Mouse (Mus musculus) neural tube, embryonic 10.5 days (tissue): ENCODE data around the gene Nnat.
"Not testable (repeated sequence)": the region's sequence is repeated elsewhere in the genome, so short reads cannot be mapped to it uniquely, and the experiment has no call there.

Experiments used
- DNase-seq: peaks from one replicate; pipeline ENCODE4 v3.0.0-alpha.2; 2017; ENCODE audit warnings: low spot score; ENCODE audit errors: extremely low spot score

Nnat gene

GRCm38 (mm10) chr2:157550292-157550691 lies 9.6 kb upstream of the Nnat start:
- no peak for DNase-seq

DNA sequence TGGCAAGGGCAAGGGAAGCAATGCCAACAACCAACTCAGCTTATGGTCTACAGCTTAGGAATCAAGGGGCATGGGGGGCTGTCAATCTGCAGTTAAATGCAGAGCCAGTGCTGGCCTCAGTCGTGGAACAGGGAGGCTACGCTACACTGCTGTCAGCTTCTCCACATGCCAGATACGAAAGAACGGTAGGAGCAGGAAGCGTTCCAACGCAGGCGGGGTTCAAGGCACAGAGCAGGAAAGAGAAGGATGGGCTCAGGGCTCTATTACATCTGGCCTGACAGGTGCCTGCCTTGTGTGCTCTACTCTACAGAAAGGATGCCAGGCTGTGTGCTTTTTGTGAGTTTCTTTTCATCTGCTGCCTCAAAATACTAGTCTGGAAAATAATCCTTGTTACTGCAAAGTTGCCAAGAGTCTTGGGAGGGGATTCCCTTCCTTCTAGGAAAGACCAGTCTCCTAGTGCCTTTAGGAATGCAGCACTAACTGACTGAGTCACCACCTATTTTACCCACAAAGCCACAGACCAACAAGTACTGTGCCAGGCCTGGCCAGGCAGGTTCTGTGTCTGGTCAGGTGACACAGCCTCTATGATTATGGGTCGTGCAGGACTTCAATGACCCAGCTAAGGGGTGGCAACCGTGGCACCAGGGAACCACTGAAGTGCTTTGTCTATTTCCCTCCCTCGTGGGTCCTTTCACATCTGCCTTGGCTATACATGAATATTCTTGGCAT lies 7.6 kb upstream of the Nnat start:
- DNase-seq = no peak

- no peak for DNase-seq
These were observed 3.7 kb upstream of the Nnat start for GRCm38 (mm10) chr2:157556074-157556698.

- no peak for DNase-seq
These were observed 1.8 kb upstream of the Nnat start for GRCm38 (mm10) chr2:157558051-157558450.

DNA sequence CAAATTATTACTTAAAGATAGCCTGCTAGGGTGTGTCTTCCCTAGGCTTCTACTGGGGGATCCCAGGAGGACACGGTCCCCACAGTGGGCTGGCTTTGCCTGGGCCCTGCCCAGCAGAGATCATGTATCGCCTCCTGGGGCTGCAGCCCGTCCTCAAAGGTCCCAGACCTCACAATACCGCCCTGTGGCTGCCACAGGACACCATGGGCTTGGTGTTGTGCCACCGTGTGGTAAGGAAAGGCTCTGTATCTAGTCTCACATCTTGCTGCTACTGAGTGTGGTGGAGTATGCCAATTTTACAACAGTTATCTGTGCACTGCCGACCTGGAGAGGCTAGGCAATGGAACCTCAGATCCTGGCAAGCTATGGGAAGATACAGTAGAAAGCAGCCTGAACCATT lies 1.4 kb upstream of the Nnat start:
- no peak for DNase-seq

DNA sequence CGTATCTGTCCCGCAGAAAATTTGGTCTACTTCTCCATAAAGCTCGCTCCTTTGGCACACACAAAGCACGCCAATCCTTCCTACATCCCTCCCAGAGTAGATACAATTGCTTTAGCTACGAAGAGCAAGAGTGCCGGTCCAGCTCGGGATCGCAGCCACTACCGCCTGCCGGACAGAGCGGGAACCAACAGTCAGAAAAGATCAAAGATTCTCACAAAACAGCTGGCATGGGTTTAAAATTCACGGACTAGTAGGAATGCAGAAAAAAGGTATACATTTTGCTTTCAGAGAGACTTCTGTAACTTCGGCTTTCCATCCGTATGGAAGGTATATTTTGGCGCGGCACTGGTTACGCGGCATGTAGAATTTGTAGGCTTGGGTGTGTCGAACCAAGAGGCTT lies 438 bp upstream of the Nnat start:
- peak; percentile 40 for DNase-seq

DNA sequence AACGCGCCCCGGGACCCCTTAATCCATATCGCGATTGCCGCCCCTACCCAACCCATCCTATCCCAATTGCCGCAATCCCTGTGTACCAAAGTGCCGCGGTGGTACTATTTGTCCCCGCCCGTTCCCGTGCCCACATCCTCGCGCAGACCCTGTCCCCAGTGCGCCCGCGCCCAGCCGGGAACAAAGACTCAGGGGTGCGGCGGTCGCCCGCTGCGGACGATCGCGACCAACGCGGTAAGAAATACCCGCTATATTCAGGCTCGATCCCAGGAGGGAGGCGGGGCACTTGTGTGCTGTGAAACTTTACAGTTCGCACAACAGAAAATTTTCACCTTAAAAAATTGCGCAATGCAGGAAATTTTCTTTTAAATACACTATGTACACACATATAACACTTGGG lies 424 bp downstream of the Nnat start:
- DNase-seq = no peak

DNA sequence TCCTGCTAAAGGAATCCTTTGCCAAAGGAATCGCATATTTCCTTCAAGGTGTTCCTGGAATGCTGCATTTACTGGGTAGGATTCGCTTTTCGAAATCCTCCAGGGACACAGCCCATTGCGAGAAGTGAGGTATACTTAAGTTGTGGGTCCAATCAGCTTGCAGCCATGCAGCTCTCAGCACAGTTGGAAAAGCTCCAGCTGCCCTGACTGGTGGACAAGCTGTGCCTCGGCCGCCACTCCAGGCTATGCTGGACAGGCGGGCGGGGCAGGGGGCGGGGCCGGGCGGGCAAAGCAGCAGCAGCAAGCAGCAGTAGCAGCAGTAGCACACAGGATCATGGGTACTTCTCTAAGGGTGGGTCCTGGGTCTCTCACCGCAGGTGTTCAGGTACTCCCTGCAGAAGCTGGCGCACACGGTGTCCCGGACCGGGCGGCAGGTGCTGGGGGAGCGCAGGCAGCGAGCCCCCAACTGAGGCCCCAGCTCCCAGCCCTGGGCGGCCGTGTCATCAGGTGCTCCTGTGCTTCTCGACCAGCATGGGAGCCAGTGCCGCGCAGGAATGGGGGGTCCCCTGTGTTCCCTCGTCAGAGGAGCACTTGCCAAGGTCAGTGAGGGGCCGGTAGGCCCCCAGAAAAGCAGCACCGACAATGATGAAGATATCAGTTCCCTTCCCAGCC lies 1.4 kb downstream of the Nnat start:
- peak; percentile 61 for DNase-seq

- DNase-seq = no peak
These were observed 3.2 kb downstream of the Nnat start for GRCm38 (mm10) chr2:157563031-157563430.

GRCm38 (mm10) chr2:157564723-157565122 lies 4.8 kb downstream of the Nnat start:
- no peak for DNase-seq

DNA sequence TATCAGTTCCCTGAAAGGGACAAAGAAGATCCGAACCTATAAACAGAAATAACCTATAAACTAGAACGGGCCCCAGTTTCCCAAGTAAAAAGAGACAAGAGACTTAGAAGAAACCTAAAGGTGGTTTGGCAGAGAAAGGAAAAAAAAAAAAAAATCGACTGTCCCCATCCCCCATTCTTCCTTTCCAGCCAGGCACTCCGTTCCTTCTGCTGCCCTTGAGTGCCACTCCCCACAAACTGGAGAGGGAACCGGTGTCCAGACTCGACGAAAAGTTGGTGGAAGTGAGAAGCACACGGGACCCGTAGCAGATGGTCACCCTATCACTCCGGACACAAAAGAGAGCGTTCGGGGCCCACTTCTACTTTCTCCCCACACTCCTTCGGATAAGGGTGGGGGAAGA lies 5.6 kb downstream of the Nnat start:
- no peak for DNase-seq

- no peak for DNase-seq
These were observed 6.0 kb downstream of the Nnat start for GRCm38 (mm10) chr2:157565898-157566259.

DNA sequence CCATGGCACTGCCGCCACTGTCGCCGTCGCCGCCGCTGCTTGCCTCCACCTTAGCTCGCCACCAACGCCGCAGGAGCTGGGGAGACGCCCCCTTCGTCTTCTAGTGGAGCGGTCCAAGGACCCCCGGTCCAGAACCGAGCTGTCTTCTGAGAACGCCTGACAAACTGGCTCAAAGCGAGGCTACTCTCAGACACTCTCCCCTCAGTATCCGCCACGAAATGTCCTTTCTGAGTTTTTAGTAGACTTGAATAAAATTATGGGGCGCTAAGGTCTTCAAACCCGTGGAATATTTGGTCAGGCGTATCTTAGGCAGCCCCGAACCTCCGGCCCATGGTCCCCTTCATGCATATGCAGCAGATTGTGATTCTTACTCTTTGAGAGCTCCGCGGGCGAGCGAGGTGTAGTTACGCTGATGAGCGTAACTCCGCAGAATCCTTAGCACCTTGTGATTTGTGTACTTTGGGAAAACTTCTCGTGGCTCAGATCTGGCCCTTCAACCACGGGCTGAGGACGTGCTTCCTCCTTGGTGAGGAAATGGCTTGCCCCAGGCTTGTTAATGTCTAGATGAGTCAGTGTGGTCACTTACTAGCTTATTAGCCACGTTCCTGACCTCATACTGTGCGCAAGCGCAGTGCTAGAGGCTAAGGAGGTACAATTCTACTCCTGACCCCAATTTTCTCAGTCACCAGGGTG lies 6.5 kb downstream of the Nnat start:
- peak; percentile 92 for DNase-seq

DNA sequence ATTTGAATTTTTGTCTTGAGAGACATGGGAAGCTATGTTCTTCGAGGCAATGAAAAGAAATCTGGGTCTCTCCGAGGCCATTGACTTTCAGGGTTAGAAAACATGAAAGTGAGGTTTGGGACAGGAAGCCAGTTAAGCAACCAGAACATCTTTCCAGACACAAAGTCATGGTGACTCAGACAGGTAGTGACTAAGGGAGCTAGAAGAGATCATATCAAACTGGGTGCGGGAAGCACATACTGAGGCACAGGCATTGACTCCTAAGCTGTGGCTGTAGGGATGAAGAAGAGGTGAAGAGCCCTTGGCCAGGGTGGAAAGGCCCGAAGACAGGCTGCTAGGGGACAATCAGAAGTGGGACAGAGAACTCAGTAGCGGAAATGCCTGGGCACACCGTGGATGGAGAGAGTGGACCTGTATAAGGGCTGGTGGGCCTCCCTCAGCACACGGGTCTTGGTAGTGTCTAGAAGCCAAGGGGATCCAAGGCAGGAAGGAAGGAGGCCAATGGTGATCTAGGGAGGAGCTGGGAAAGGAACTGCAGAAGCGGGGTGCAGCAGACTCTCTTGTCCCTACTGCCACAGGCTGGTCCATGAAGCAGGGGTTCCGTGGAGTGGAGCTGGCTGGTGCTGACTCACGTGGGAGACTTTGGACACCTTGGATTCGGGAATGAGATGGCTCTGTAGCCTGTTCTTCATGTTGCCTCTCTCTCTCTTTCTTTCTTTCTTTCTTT lies 7.5 kb downstream of the Nnat start:
- DNase-seq = no peak

DNA sequence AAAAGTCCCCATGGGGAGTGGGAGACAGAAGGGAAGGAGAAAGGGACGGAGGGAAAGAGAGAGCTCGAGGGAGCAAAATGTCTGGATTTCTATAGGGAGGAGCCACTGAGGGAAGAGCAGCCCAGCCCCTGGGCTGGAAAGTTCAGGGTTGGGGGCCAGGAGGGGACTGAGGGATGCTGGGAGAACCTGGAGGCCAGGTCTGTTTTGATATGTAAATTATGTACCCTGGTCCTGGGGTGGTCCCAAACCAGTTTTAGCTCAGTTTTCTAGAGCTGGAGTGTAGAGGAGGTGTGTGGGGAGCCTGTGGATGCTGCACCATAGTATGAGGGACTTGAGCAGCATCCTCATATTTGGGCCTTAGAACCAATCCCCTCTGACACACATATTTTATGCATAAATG lies 9.0 kb downstream of the Nnat start:
- DNase-seq = no peak

DNA sequence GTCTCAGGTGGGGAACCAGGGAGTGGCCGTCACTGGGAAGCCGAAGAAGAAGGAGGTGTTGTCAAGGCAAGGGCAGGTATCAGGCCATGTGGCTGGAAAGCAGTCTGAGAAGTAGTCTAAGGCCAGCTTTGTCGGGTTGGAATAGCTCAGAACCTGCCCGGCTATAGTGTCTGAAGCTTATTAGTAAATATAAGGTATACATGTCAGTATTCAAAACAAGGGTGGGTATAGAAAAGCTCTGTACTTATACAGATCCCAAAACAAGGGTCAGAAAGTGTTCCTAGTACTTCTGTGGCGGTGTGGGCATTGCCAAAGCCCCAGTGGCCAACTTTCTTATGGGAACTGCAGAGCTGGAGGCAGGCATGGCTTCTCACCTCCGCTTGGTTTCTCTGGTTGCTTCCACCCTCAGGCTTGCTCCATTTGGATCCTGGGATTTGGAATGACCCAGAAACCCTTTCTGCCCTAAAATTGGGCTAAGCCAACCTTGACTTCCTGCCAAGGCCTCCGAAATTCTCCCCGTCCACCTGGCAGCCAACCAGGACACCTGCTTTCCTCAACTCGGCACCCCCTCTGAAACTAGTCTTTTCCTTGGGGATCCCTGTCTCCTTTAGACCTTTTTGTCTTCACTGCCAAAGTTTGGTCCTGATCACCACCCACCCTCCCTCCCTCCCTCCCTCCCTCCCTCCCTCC lies 10.1 kb downstream of the Nnat start:
- DNase-seq = no peak

DNA sequence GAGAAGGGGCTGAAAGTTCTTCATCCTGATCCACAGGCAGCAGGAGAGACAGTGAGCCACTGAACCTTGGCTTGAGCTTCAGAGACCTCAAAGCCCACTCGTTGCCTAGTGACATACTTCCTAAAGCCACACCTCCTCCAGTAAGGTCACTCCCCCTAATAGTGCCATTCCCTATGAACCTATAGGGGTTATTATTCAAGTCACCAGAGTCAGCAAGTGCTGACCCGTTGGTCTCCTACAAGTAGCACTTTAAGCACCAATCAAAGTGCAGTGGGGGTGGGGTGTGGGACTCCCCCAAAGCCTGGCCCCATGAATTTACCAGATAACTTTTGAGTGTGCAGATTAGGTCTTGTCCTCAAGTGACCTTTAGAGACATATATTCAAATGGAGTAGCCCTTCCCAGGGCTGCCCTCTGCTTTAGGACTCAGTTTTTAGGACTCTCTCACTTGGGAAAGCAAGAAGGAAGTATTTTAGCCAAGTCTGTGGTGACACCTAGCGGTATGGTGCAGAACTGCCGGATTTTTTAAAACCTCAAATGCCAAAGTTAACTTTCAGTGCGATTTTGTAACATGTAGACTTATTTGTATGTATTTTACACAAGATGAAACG lies 11.4 kb downstream of the Nnat start, which contains the start of gene Blcap:
Gene Blcap (minus strand): TSS at position 51 of the 609 bp plus-strand sequence.
- peak; percentile 61 for DNase-seq

DNA sequence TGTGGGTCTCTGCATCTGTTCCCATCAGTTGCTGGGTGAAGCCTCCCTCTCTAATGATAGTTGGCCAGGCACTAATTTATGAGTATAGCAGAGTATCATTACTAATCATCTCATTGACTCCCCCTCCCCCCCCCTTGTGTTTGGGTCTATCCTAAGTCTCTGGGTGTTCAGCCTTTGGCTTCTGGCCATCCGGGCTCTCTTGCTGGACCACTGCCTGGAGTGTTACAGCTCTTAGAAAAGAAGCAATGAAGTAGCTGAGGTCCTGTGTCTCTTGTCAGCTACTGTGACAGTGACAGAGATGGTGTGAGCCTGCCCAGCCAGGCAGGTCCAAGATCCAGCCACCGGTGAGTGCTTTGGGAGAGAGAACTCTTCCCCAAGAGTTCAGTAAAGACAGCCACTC lies 12.9 kb downstream of the Nnat start:
- no peak for DNase-seq

DNA sequence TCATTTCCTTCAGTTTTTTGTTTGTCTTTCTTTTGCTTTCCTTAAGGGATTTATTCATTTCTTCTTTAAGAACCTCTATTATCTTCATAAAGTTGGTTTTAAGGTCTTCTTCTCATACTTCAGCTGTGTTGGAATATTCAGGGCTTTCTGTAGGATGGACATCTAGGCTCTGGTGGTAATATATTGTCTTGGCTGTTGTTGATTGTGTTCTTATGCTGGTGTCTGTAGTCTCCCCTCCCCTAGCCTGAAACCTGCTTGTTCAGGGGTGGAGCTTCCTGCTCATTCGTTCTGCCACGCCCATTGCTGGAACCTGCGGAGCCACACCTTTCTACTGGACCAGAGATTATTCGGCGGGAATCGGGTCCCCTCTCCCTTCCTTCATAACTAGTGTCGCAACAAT lies 25.5 kb downstream of the Nnat start:
- not testable (repeated sequence) for DNase-seq

DNA sequence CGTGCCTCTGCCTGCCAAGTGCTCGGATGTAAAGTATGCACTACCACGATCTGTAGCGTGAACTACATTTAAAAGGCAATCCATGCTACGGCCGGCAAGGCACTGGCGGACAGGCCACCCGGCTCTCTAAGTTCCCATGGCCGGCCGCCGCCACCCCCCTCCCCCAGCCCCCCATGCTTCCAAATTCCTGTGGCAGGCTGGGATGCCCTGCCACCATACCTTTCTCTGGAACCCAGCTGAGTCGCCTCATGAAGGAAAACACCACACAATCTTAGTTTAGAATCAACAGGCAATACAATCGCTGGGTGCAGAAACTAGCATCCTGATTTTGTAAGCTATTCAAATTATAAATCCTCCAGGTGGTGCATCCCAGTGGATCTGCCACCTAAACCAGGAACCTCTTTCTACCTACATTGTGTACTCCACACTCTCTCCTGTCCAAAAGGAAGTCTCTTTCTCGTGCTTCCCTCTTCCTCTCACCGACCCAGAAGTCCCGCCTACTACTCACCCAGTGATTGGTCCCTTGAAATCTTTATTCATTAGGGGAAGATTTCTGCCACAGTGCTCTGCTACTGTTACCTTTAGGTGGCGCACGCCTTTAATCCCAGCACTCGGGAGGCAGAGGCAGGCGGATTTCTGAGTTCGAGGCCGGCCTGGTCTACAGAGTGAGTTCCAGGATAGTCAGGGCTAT lies 37.1 kb downstream of the Nnat start:
- no peak for DNase-seq
